28 mouse cellular contexts compared by ENCODE assay signal in the genomic region with DNA sequence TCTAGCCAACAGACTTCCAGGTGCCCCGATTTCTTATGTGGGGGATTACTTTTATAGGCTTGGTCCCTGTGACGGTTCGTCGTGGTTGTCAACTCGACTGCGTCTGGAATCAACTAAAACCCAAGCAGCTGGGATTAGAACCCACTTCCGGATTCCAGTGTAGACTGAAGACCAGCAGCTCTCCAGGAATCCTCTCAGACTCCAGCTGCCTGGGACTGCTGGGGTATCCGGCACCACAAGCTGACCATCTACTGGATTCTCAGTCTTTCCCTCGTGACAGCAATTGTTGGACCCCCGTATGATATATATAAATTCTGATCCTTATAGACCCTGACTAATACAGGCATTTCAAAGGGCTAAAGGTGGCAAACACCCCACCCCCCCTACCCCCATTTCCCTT. TPM values are rescaled to one million over a fixed set of nuclear protein-coding genes. Genes with fewer than 3 reads are reported as not detected.
"Had no signal": no experiment of that assay in that cellular context is flagged by ENCODE, and none has a peak within 500 bp of the region (broad histone marks: within the 10 kb centered on the region; RNA-seq: fewer than 3 reads in every experiment).

No protein-coding gene starts in this region.

- DNase-seq: gastrocnemius, adult 2 months; gastrocnemius, postnatal 10 days; gastrocnemius, postnatal 25 days; heart, adult 2 months; heart, postnatal 10 days; heart, postnatal 4 days; kidney, adult 18-20 months; kidney, adult 8-10 months; kidney, postnatal 10 days; kidney, postnatal 25 days; kidney, postnatal 4 days; liver; liver, embryonic 13.5 days had no signal

- H3K4me3 ChIP-seq: gastrocnemius, adult 2 months; heart, adult 2 months; heart, embryonic 10.5 days; heart, embryonic 12.5 days; hindbrain, embryonic 10.5 days; hindbrain, embryonic 12.5 days; intestine, embryonic 15.5 days; layer of hippocampus, adult 2 months; left cerebral cortex, adult 2 months; liver, embryonic 13.5 days had no signal

- ATAC-seq: hindbrain, embryonic 16.5 days; inflammation-experienced regulatory T-cells, adult 6 months; intestine, embryonic 15.5 days; intestine, postnatal 0 days had no signal

- H3K27ac ChIP-seq: gastrocnemius, adult 2 months; heart, adult 2 months; heart, embryonic 10.5 days; hindbrain, embryonic 10.5 days; hindbrain, embryonic 12.5 days; hindbrain, embryonic 14.5 days; intestine, embryonic 15.5 days; left cerebral cortex, adult 2 months; liver, embryonic 13.5 days had no signal

- H3K9me3 ChIP-seq: heart, embryonic 10.5 days; heart, embryonic 12.5 days; hindbrain, embryonic 10.5 days; hindbrain, embryonic 12.5 days; intestine, embryonic 15.5 days; liver, embryonic 13.5 days had no signal

- H3K36me3 ChIP-seq: heart, embryonic 10.5 days; heart, embryonic 12.5 days; hindbrain, embryonic 10.5 days; hindbrain, embryonic 12.5 days; intestine, embryonic 15.5 days; liver, embryonic 13.5 days had no signal

- H3K4me2 ChIP-seq: heart, embryonic 12.5 days; hindbrain, embryonic 12.5 days; hindbrain, embryonic 14.5 days; intestine, embryonic 15.5 days; liver, embryonic 11.5 days; liver, embryonic 13.5 days had no signal

- H3K27me3 ChIP-seq: hindbrain, embryonic 12.5 days; intestine, embryonic 15.5 days; liver, embryonic 13.5 days had no signal

- H3K9ac ChIP-seq: heart, embryonic 12.5 days; hindbrain, embryonic 12.5 days; hindbrain, embryonic 14.5 days; intestine, embryonic 15.5 days; liver, embryonic 13.5 days had no signal

- H3K4me1 ChIP-seq: heart, embryonic 10.5 days; heart, embryonic 12.5 days; intestine, embryonic 15.5 days; liver, embryonic 13.5 days had no signal

RNA-seq across cellular contexts. Expression of a gene that starts 16.7 kb away (rescaled TPM):
- total RNA-seq: gastrocnemius, adult 2 months; heart, adult 2 months; heart, postnatal 10 days; heart, postnatal 25 days; heart, postnatal 4 days had no signal
- polyA plus RNA-seq: heart, adult 2 months had no signal

RNA-seq across cellular contexts. Expression of a gene that starts 48.4 kb away (rescaled TPM):
- total RNA-seq: gastrocnemius, adult 2 months; gastrocnemius, postnatal 10 days; gastrocnemius, postnatal 25 days; gastrocnemius, postnatal 4 days; granulocyte monocyte progenitor cell, adult 5-6 weeks; heart, adult 2 months; heart, postnatal 10 days; heart, postnatal 25 days; heart, postnatal 4 days had no signal
- polyA plus RNA-seq: heart, embryonic 10.5 days; hindbrain, embryonic 12.5 days; inflammation-experienced regulatory T-cells, adult 6 months; intestine, embryonic 15.5 days; intestine, postnatal 0 days; liver, embryonic 11.5 days; liver, embryonic 13.5 days had no signal
